Mouse (Mus musculus) stomach, postnatal 0 days (tissue): ENCODE data around the gene Arhgef3. TPM values are rescaled to one million over a fixed set of nuclear protein-coding genes. Genes with fewer than 3 reads are reported as not detected.
"Not testable (repeated sequence)": the region's sequence is repeated elsewhere in the genome, so short reads cannot be mapped to it uniquely, and the experiment has no call there.

Experiments
- ATAC-seq: fragments of 200-750 bp; cut with Nextera tagmentation; 2 replicates; pipeline ENCODE4 v1.8.0; 2017; ENCODE audit not compliant: low FRiP score, low TSS enrichment
- DNase-seq: peaks from one replicate; pipeline ENCODE4 v3.0.0-alpha.2; 2016; ENCODE audit warnings: low spot score
- H3K27ac ChIP-seq: fragments of 300-500 bp; sonication (generic); replicated peaks from 2 replicates; pipeline ENCODE4 v1.5.1; 2014; ENCODE audit warnings: mild to moderate bottlenecking, control low read depth
- H3K27me3 ChIP-seq: fragments of 300-500 bp; sonication (generic); 2 replicates; pipeline ENCODE4 v1.6.1; 2014; ENCODE audit warnings: low read length; ENCODE audit not compliant: control insufficient read depth, insufficient read depth
- H3K36me3 ChIP-seq: fragments of 300-500 bp; sonication (generic); 2 replicates; pipeline ENCODE4 v1.6.1; 2014; ENCODE audit warnings: low read length, mixed read lengths; ENCODE audit not compliant: control insufficient read depth, insufficient read depth
- H3K4me1 ChIP-seq: fragments of 300-500 bp; sonication (generic); replicated peaks from 2 replicates; pipeline ENCODE4 v1.6.1; 2014; ENCODE audit warnings: antibody characterized with exemption; ENCODE audit not compliant: control insufficient read depth, insufficient read depth
- H3K4me2 ChIP-seq: fragments of 300-500 bp; sonication (generic); replicated peaks from 2 replicates; pipeline ENCODE4 v1.6.1; 2014; ENCODE audit warnings: low read depth, mild to moderate bottlenecking, control low read depth, moderate library complexity
- H3K4me3 ChIP-seq: fragments of 300-500 bp; sonication (generic); 2 replicates; pipeline ENCODE4 v1.5.1; 2014; ENCODE audit warnings: low read depth, low read length, control low read depth
- H3K9ac ChIP-seq: fragments of 300-500 bp; sonication (generic); 2 replicates; pipeline ENCODE4 v1.6.1; 2014; ENCODE audit warnings: mild to moderate bottlenecking, low read length, control low read depth, mixed read lengths
- H3K9me3 ChIP-seq: fragments of 300-500 bp; sonication (generic); 2 replicates; pipeline ENCODE4 v1.6.1; 2016; ENCODE audit warnings: low read length; ENCODE audit not compliant: control insufficient read depth
- CTCF ChIP-seq: IDR thresholded peaks from 2 replicates; pipeline ENCODE4 v1.5.1; 2016; ENCODE audit warnings: antibody characterized with exemption, low read depth, mild to moderate bottlenecking, moderate library complexity
- EP300 ChIP-seq: optimal IDR thresholded peaks from 2 replicates; pipeline ENCODE3; 2016; ENCODE audit warnings: antibody characterized with exemption
- WGBS: fragments of 180-500 bp; shearing (Covaris S2); extraction: QIAGEN DNeasy Blood & Tissue Kit; methylation state at CpG from one replicate; pipeline ENCODE4 v1.1.7; 2014; 5-methylcytosine and 5-hydroxymethylcytosine counted together
- polyA plus RNA-seq: library from polyadenylated mRNA; unstranded; fragments of >200 nt; fragmentation: Nextera tagmentation; extraction: Ambion mirVana; gene quantifications from 2 replicates; pipeline ENCODE4 v1.2.1, GENCODE M21; 2015

Gene Arhgef3
- polyA plus RNA-seq, 1 experiment from 2014 or later: 13.1 TPM

DNA sequence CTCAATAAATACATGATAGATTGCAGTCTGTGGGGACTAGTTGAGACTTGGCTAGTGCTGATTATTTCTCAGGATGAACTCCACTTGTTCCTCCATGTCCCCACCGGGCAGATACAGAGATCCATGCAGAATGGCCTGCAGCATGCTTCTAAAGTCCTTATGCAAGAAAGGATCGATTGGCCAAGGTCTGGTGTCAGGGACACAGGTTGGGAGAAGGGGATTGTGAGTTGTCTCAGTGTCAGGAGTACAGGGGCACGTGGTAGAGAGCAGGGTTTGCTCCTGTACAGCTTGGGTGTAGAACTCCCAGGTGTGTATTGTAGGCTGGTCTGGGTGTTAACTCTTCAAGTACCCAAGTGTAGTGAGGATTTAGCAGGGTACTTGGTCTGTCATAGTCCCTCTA lies 130.2 kb downstream of the Arhgef3 start:
- WGBS: 71% methylated on average over 3 of the region's 3 CpGs
- DNase-seq (no peak), ATAC-seq (no peak)
- Histone ChIP-seq H3K36me3 (no peaks in the 10 kb centered on the region), H3K9me3 (no peaks in the 10 kb centered on the region), H3K4me2 (no peak overlapping the region), H3K4me1 (no peaks in the 10 kb centered on the region), H3K9ac (no peak overlapping the region), H3K27me3 (no peaks in the 10 kb centered on the region), H3K4me3 (no peak overlapping the region), H3K27ac (no peak overlapping the region)
- no peak for TF ChIP-seq CTCF
- no peak for TF ChIP-seq EP300

DNA sequence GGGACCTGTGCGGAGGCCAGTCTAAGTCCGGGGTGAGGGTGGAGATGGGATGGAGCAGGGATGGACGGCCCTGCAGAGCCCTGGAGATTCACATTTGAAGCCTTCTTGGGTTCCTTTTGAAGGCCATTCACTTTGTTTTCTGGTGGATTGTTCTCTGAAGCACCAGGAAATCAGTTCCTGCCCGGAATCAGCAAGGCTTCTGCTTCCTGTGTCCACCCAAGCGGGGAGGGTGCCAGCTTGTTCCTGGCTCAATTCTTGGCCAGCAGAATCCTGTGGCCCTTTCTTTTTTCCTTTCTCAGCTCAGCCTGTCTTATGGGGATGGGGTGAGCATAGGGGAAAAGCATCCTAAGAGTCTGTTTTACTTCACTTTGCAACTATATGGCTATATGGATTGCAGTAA lies 131.7 kb downstream of the Arhgef3 start:
- TF ChIP-seq CTCF: no peak
- no peak for TF ChIP-seq EP300
- Histone ChIP-seq H3K4me3 (no peak overlapping the region), H3K4me1 (no peaks in the 10 kb centered on the region), H3K9me3 (no peaks in the 10 kb centered on the region), H3K27me3 (no peaks in the 10 kb centered on the region), H3K9ac (no peak overlapping the region), H3K4me2 (no peak overlapping the region), H3K36me3 (no peaks in the 10 kb centered on the region), H3K27ac (no peak overlapping the region)
- ATAC-seq (no peak), DNase-seq (no peak)
- WGBS: 83% methylated on average over 5 of the region's 5 CpGs

DNA sequence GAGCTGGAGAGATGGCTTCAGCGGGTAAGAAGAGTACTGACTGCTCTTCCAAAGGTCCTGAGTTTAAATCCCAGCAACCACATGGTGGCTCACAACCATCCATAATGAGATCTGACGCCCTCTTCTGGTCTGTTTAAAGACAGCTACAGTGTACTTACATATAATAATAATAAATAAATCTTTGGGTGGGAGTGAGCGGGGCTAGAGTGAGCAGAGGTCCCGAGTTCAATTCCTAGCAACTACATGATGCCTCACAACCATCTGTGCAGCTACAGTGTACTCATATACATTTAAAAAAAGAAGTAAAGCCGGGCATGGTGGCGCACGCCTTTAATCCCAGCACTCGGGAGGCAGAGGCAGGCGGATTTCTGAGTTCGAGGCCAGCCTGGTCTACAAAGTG lies 132.2 kb downstream of the Arhgef3 start:
- H3K36me3 ChIP-seq, H3K27me3 ChIP-seq, ATAC-seq, H3K9me3 ChIP-seq, H3K9ac ChIP-seq, H3K4me2 ChIP-seq, H3K4me1 ChIP-seq, H3K27ac ChIP-seq, DNase-seq, H3K4me3 ChIP-seq: not testable (repeated sequence)
- TF ChIP-seq CTCF: 0 out of 2 replicates have a peak, but pooled peaks have one; percentile 6
- WGBS: 91% methylated on average over 10 of the region's 10 CpGs

DNA sequence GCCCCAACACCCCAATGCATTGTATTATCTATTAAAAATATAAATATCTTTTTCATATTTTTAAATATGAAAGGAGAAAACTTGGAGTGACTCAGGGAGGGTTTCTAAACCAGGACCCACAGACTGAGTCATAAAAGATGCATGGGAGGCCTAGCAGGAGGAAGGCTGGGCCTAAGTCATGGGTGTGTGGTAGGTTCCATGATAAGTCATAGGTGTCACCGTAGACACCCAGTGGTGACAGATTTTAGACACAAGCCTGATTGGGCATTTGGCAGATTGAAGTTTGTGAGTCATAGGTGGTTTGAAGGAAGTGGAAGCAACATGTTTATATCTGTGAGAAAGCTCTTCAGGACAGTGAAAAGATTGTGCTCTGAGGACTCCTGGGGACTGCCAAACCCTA lies 134.4 kb downstream of the Arhgef3 start:
- 74% methylated on average over 1 of the region's 1 CpGs for WGBS
- no peaks in the 10 kb centered on the region for H3K27me3 ChIP-seq
- DNase-seq: no peak
- H3K27ac ChIP-seq: no peak overlapping the region
- no peaks in the 10 kb centered on the region for H3K4me1 ChIP-seq
- H3K9me3 ChIP-seq: no peaks in the 10 kb centered on the region
- H3K36me3 ChIP-seq: no peaks in the 10 kb centered on the region
- no peak overlapping the region for H3K4me2 ChIP-seq
- peak; percentile 74 for ATAC-seq
- H3K9ac ChIP-seq: no peak overlapping the region
- no peak overlapping the region for H3K4me3 ChIP-seq
- no peak for TF ChIP-seq EP300
- no peak for TF ChIP-seq CTCF

DNA sequence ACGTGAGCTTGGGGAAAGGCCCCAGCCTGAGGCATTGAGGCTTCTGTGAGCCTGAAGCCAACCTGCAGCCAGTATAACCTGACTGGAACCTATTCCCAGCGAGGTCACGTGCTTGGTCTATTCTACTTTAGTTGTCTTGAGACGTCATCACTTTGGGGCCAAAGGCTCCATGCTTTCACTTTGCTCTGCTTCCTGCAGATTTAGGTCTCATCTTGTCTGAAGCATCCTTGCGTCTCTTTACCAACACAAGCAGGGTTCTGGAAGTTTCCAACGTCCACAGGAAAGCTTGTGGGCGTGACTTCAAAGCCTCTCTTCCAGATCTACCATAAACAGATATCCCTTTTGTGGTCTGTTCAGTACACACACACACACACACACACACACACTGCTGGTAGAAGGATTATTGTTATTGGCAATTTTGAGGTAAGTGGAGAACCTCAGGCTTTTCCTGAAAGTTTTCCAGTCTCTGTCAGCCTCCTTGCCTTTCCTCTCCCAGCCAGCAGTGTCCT lies 135.6 kb downstream of the Arhgef3 start:
- no peak for ATAC-seq
- no peak for DNase-seq
- no peaks in the 10 kb centered on the region for H3K27me3 ChIP-seq
- H3K4me1 ChIP-seq: no peaks in the 10 kb centered on the region
- no peak overlapping the region for H3K27ac ChIP-seq
- H3K4me3 ChIP-seq: no peak overlapping the region
- no peaks in the 10 kb centered on the region for H3K36me3 ChIP-seq
- TF ChIP-seq CTCF: no peak
- TF ChIP-seq EP300: no peak
- H3K9me3 ChIP-seq: no peaks in the 10 kb centered on the region
- 63% methylated on average over 7 of the region's 7 CpGs for WGBS
- H3K4me2 ChIP-seq: no peak overlapping the region
- 0 out of 2 replicates have a peak overlapping the region, but pooled peaks have one; percentile 23 for H3K9ac ChIP-seq

DNA sequence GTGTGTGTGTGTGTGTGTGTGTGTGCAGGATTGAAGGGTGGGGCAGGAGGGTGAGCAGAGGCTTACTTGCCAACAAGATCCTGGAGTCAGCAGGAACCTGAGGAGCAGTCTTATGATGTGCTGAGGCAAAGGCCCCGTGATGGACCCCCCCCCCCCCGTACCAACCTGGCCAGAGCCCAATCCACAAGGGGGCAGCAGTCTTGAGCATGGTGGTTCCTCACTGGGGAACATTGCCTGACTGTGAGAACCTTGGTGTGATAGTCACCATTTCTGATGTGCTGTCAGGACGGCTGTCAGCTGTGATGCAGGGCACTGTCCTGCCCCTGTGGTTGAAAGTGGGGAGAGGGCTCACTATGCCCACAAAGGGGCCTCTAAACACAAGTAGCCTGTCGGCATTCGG lies 138.7 kb downstream of the Arhgef3 start:
- no peaks in the 10 kb centered on the region for H3K36me3 ChIP-seq
- H3K27me3 ChIP-seq: no peaks in the 10 kb centered on the region
- ATAC-seq (no peak), DNase-seq (no peak)
- H3K4me1 ChIP-seq: no peaks in the 10 kb centered on the region
- TF ChIP-seq EP300 (no peak), CTCF (peak; percentile 45; the same call in 1 of the 2 replicates)
- 89% methylated on average over 5 of the region's 5 CpGs for WGBS
- no peak overlapping the region for H3K9ac ChIP-seq
- H3K4me2 ChIP-seq: no peak overlapping the region
- H3K4me3 ChIP-seq: no peak overlapping the region
- H3K9me3 ChIP-seq: no peaks in the 10 kb centered on the region
- H3K27ac ChIP-seq: no peak overlapping the region
